Mouse (Mus musculus) spleen, adult 2 months (tissue): ENCODE data around the gene Nek7.

Experiments used
- CTCF ChIP-seq: fragments of 200-500 bp; IDR thresholded peaks from 2 replicates; pipeline ENCODE4 v1.5.1; 2011; ENCODE audit warnings: mild to moderate bottlenecking, inconsistent platforms; ENCODE audit not compliant: insufficient read depth, insufficient read length, insufficient replicate concordance; ENCODE audit errors: extremely low read depth
- POLR2A ChIP-seq: fragments of 200-500 bp; IDR thresholded peaks from 2 replicates; pipeline ENCODE4 v1.6.1; 2011; ENCODE audit warnings: low read depth, low read length, inconsistent platforms

- TF ChIP-seq CTCF (no peak), POLR2A (no peak)
Observed at GRCm38 (mm10) chr1:138598087-138598486, 21.9 kb downstream of the Nek7 start.
